Mouse (Mus musculus): ENCODE data around the gene Etnk2.

DNA sequence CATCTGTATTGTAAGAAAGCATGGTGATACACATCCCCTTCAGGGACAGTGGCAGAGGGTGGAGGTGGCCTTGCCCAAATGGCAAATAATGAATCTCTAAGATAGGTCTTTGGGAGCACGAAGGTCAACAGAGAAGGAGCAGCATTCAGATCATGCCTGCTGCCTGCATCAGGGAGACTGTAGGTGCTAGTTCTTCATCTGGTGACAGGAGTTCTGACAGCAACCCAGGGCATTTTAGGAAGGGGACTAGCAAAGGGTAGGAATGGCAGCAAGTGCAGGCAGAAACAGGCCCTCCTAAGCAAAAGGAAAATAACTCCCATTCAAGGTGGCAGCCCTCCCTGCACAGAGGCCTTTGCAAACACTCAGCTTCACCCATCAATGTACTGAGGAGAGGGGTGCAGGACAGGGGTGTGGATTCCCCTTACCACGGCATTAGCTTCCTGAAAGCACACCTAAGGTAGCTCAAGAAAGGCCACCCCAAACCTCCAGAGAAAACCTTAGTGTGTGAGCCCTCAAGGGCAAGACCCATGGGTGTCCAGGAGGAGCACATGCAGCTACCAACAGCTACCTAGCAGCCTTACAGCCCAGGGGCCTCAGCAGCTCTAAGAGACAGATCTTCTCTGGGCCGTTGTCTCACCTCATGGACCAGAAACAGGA lies 55.9 kb downstream of the Etnk2 start:
- no peak for TF ChIP-seq CTCF (IDR thresholded peaks at IDR 0.05; ENCODE audit: borderline replicate concordance, insufficient read depth, low read length)
- no peak for TF ChIP-seq POLR2A (IDR thresholded peaks at IDR 0.05; ENCODE audit: low read depth, low read length)
